Mouse (Mus musculus): ENCODE measurements around the gene Aqp3.

DNA sequence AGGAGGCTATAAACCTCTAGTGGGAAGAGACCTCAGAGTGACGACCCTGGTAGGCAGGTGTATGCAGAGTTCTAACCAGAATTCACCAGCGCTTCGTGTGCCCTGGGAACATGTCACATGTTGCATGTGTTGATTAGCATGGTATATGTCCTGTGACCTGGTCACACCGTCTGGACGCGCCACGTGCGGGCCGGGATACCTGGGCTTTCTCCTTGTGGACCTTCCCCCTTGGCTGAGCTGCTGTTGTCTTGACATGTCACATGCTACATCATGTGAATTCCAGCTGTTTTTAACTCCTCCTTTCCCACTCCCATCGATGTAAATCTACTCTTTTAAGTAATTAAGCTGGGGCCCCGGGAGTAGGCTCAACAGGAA is 581 bp upstream of the Aqp3 start:
- TF ChIP-seq CTCF (IDR thresholded peaks at IDR 0.05; ENCODE audit: low read depth) (no peak), EP300 (IDR thresholded peaks at IDR 0.05; ENCODE audit: low read depth) (no peak)

Data from liver, embryonic 14.5 days (tissue).